Mouse (Mus musculus) heart, adult 2 months (tissue): ENCODE measurements around the gene Runx2.

Experiments used
- CTCF ChIP-seq: fragments of 200-600 bp; IDR thresholded peaks from 2 replicates; pipeline ENCODE4 v1.8.1; 2022; ENCODE audit warnings: antibody characterized with exemption, mild to moderate bottlenecking, moderate library complexity
- POLR2A ChIP-seq: fragments of 200-500 bp; IDR thresholded peaks from 2 replicates; pipeline ENCODE4 v1.6.1; 2011; ENCODE audit warnings: mild to moderate bottlenecking, low read depth, low read length, control low read depth; ENCODE audit not compliant: insufficient read depth

- no peak for TF ChIP-seq POLR2A
- TF ChIP-seq CTCF = no peak
These were observed 16.6 kb upstream of the Runx2 start for GRCm38 (mm10) chr17:44831201-44831600.
